Mouse (Mus musculus): ENCODE measurements around the gene Phf21a. TPM values are rescaled to one million over a fixed set of nuclear protein-coding genes. Genes with fewer than 3 reads are reported as not detected.
A peak's percentile ranks its signal among the peaks of the same experiment; 100 is the strongest.

Gene Phf21a
- polyA plus RNA-seq, 1 experiment from 2014 or later: 37.2 TPM

- Histone ChIP-seq H3K4me1 (replicated peaks) (peaks cover 35% of the 10 kb centered on the region), H3K4me2 (peak overlapping the region; percentile 96), H3K36me3 (no peaks in the 10 kb centered on the region), H3K27ac (replicated peaks) (peak overlapping the region; percentile 100), H3K9me3 (no peaks in the 10 kb centered on the region), H3K4me3 (peak overlapping the region; percentile 82), H3K27me3 (no peaks in the 10 kb centered on the region), H3K9ac (peak overlapping the region; percentile 83)
- WGBS: 4% methylated on average over 10 of the region's 40 CpGs
- peak; percentile 85 for ATAC-seq (ENCODE audit: low FRiP score, low read depth)
These were observed 90.7 kb downstream of the Phf21a start for GRCm38 (mm10) chr2:92183613-92184076.

GRCm38 (mm10) chr2:92184077-92184921, 91.4 kb downstream of the Phf21a start:
- H3K4me2 ChIP-seq: peak overlapping the region; percentile 96
- ATAC-seq (ENCODE audit: low FRiP score, low read depth): peak; percentile 51
- no peaks in the 10 kb centered on the region for H3K36me3 ChIP-seq
- H3K4me1 ChIP-seq (replicated peaks): peaks cover 41% of the 10 kb centered on the region
- no peaks in the 10 kb centered on the region for H3K27me3 ChIP-seq
- peak overlapping the region; percentile 82 for H3K4me3 ChIP-seq
- peak overlapping the region; percentile 83 for H3K9ac ChIP-seq
- WGBS: under 1% methylated on average over 16 of the region's 19 CpGs
- H3K27ac ChIP-seq (replicated peaks): peak overlapping the region; percentile 100
- no peaks in the 10 kb centered on the region for H3K9me3 ChIP-seq

GRCm38 (mm10) chr2:92185062-92185765, 92.3 kb downstream of the Phf21a start:
- peaks cover 49% of the 10 kb centered on the region for H3K4me1 ChIP-seq (replicated peaks)
- H3K4me3 ChIP-seq: peak overlapping the region; percentile 82
- peak overlapping the region; percentile 100 for H3K27ac ChIP-seq (replicated peaks)
- peak; percentile 57 for ATAC-seq (ENCODE audit: low FRiP score, low read depth)
- no peaks in the 10 kb centered on the region for H3K27me3 ChIP-seq
- WGBS: under 1% methylated on average over 32 of the region's 47 CpGs
- H3K4me2 ChIP-seq: peak overlapping the region; percentile 96
- H3K36me3 ChIP-seq: no peaks in the 10 kb centered on the region
- H3K9ac ChIP-seq: peak overlapping the region; percentile 83
- H3K9me3 ChIP-seq: no peaks in the 10 kb centered on the region

- peak overlapping the region; percentile 83 for H3K9ac ChIP-seq
- no peaks in the 10 kb centered on the region for H3K9me3 ChIP-seq
- H3K36me3 ChIP-seq: no peaks in the 10 kb centered on the region
- H3K27me3 ChIP-seq: no peaks in the 10 kb centered on the region
- no peak for ATAC-seq (ENCODE audit: low FRiP score, low read depth)
- 6% methylated on average over 11 of the region's 11 CpGs for WGBS
- peak overlapping the region; percentile 100 for H3K27ac ChIP-seq (replicated peaks)
- H3K4me2 ChIP-seq: peak overlapping the region; percentile 96
- peak overlapping the region; percentile 82 for H3K4me3 ChIP-seq
- peaks cover 50% of the 10 kb centered on the region for H3K4me1 ChIP-seq (replicated peaks)
These were observed 93.0 kb downstream of the Phf21a start for GRCm38 (mm10) chr2:92185766-92186450.

- Histone ChIP-seq H3K27ac (replicated peaks) (no peak overlapping the region), H3K4me3 (peak overlapping the region; percentile 82; the same call in 1 of the 2 replicates), H3K4me1 (replicated peaks) (peaks cover 45% of the 10 kb centered on the region), H3K4me2 (peak overlapping the region; percentile 96), H3K9ac (no peak overlapping the region), H3K36me3 (no peaks in the 10 kb centered on the region), H3K27me3 (no peaks in the 10 kb centered on the region), H3K9me3 (no peaks in the 10 kb centered on the region)
- no peak for ATAC-seq (ENCODE audit: low FRiP score, low read depth)
- WGBS: 54% methylated on average over 6 of the region's 6 CpGs
These were observed 94.1 kb downstream of the Phf21a start for GRCm38 (mm10) chr2:92187061-92187460.

- no peak overlapping the region for H3K27ac ChIP-seq (replicated peaks)
- WGBS: 61% methylated on average over 3 of the region's 3 CpGs
- H3K4me2 ChIP-seq: peak overlapping the region; percentile 11; the same call in 1 of the 2 replicates
- H3K27me3 ChIP-seq: no peaks in the 10 kb centered on the region
- ATAC-seq (ENCODE audit: low FRiP score, low read depth): no peak
- H3K4me3 ChIP-seq: no peak overlapping the region
- H3K4me1 ChIP-seq (replicated peaks): peaks cover 43% of the 10 kb centered on the region
- no peaks in the 10 kb centered on the region for H3K36me3 ChIP-seq
- H3K9ac ChIP-seq: no peak overlapping the region
- H3K9me3 ChIP-seq: no peaks in the 10 kb centered on the region
These were observed 95.8 kb downstream of the Phf21a start for GRCm38 (mm10) chr2:92188744-92189143.

- Histone ChIP-seq H3K4me3 (no peak overlapping the region), H3K9ac (no peak overlapping the region), H3K4me2 (no peak overlapping the region), H3K27me3 (no peaks in the 10 kb centered on the region), H3K36me3 (no peaks in the 10 kb centered on the region), H3K4me1 (replicated peaks) (peaks cover 36% of the 10 kb centered on the region), H3K9me3 (no peaks in the 10 kb centered on the region), H3K27ac (replicated peaks) (no peak overlapping the region)
- ATAC-seq (ENCODE audit: low FRiP score, low read depth): no peak
- WGBS: 74% methylated on average over 5 of the region's 5 CpGs
These were observed 98.0 kb downstream of the Phf21a start for GRCm38 (mm10) chr2:92190960-92191359.

GRCm38 (mm10) chr2:92191826-92192581, 99.1 kb downstream of the Phf21a start:
- Histone ChIP-seq H3K4me3 (no peak overlapping the region), H3K9ac (no peak overlapping the region), H3K9me3 (no peaks in the 10 kb centered on the region), H3K27me3 (no peaks in the 10 kb centered on the region), H3K4me2 (no peak overlapping the region), H3K36me3 (no peaks in the 10 kb centered on the region), H3K4me1 (replicated peaks) (peaks cover 26% of the 10 kb centered on the region), H3K27ac (replicated peaks) (no peak overlapping the region)
- 74% methylated on average over 5 of the region's 5 CpGs for WGBS
- no peak; the same call in 1 of the 2 replicates for ATAC-seq (ENCODE audit: low FRiP score, low read depth)

GRCm38 (mm10) chr2:92198126-92198525, 105.2 kb downstream of the Phf21a start:
- Histone ChIP-seq H3K4me1 (replicated peaks) (peaks cover 19% of the 10 kb centered on the region), H3K27ac (replicated peaks) (peak overlapping the region; percentile 50), H3K4me3 (no peak overlapping the region), H3K9ac (no peak overlapping the region), H3K9me3 (no peaks in the 10 kb centered on the region), H3K36me3 (no peaks in the 10 kb centered on the region), H3K27me3 (no peaks in the 10 kb centered on the region), H3K4me2 (peak overlapping the region; percentile 12; the same call in 1 of the 2 replicates)
- WGBS: 44% methylated on average over 6 of the region's 6 CpGs
- no peak for ATAC-seq (ENCODE audit: low FRiP score, low read depth)

GRCm38 (mm10) chr2:92198747-92199146, 105.8 kb downstream of the Phf21a start:
- Histone ChIP-seq H3K9me3 (no peaks in the 10 kb centered on the region), H3K27ac (replicated peaks) (peak overlapping the region; percentile 50; the same call in 1 of the 2 replicates)
- WGBS: 70% methylated on average over 7 of the region's 7 CpGs

More at GRCm38 (mm10) chr2:92198747-92199146, 105.8 kb downstream of the Phf21a start:
- Histone ChIP-seq H3K4me1 (replicated peaks) (peaks cover 19% of the 10 kb centered on the region), H3K36me3 (no peaks in the 10 kb centered on the region), H3K4me2 (peak overlapping the region; percentile 12; the same call in 1 of the 2 replicates), H3K27me3 (no peaks in the 10 kb centered on the region), H3K4me3 (no peak overlapping the region), H3K9ac (no peak overlapping the region)
- ATAC-seq (ENCODE audit: low FRiP score, low read depth): no peak

All from hindbrain, embryonic 15.5 days (tissue).